Mouse (Mus musculus) thymus, adult 2 months (tissue): ENCODE results near the gene Adgra3.

Experiments used
- CTCF ChIP-seq: fragments of 200-500 bp; IDR thresholded peaks from 2 replicates; pipeline ENCODE4 v1.5.1; 2012; ENCODE audit warnings: mild to moderate bottlenecking, control low read depth, low read length, moderate library complexity, borderline replicate concordance; ENCODE audit not compliant: control insufficient read depth, poor library complexity, insufficient read depth; ENCODE audit errors: extremely low read depth
- POLR2A ChIP-seq: fragments of 200-500 bp; IDR thresholded peaks from 2 replicates; pipeline ENCODE4 v1.6.1; 2012; ENCODE audit warnings: mild to moderate bottlenecking, low read length, control low read depth, moderate library complexity; ENCODE audit not compliant: control insufficient read depth, poor library complexity, insufficient read depth; ENCODE audit errors: extremely low read depth

- no peak for TF ChIP-seq POLR2A
- no peak for TF ChIP-seq CTCF
These were observed 68.0 kb downstream of the Adgra3 start for GRCm38 (mm10) chr5:49990737-49991323.
